ENCODE assay signal across 14 mouse cellular contexts in genomic region chr5:97154688-97155087, GRCm38 (mm10). TPM values are rescaled to one million over a fixed set of nuclear protein-coding genes. Genes with fewer than 3 reads are reported as not detected.
DNase-seq lines count a peak whose midpoint lies in the region; ATAC-seq and TF ChIP-seq lines count a peak whose summit lies in the region.
"Had no signal": no experiment of that assay in that cellular context is flagged by ENCODE, and none has a peak within 500 bp of the region (broad histone marks: within the 10 kb centered on the region; RNA-seq: fewer than 3 reads in every experiment).

No protein-coding gene starts in this region.

- peak; percentile 16 for DNase-seq in embryonic facial prominence, embryonic 14.5 days (ENCODE audit: low spot score)
- no peak for DNase-seq in embryonic facial prominence, embryonic 10.5 days (ENCODE audit: low spot score)
- peak; percentile 55 for DNase-seq in lung, embryonic 14.5 days
- DNase-seq in lung, postnatal 14 days, result no peak
- DNase-seq in adipocyte (ENCODE audit: low spot score), result peak; percentile 11
- DNase-seq in cerebellum, adult 9-11 months, result peak; percentile 36
- no peak for DNase-seq in left cerebral cortex, adult 9 months (ENCODE audit: low spot score in 2 of 2)
- DNase-seq: adrenal gland, postnatal 10 days; layer of hippocampus, adult 9-11 months; right cerebral cortex, postnatal 4 days; thymus, adult 2 months had no signal

- 0 out of 2 replicates have a peak, but pooled peaks cover 4% of the 10 kb centered on the region for H3K9me3 ChIP-seq in embryonic facial prominence, embryonic 14.5 days (ENCODE audit: control insufficient read depth, low read length)
- no peaks in the 10 kb centered on the region for H3K9me3 ChIP-seq in embryonic facial prominence, embryonic 10.5 days
- H3K9me3 ChIP-seq in lung, embryonic 14.5 days (ENCODE audit: low read depth, low read length), result no peaks in the 10 kb centered on the region
- H3K9me3 ChIP-seq in heart, embryonic 12.5 days (replicated peaks), result no peaks in the 10 kb centered on the region
- H3K9me3 ChIP-seq: hindbrain, embryonic 10.5 days; liver, embryonic 12.5 days had no signal

- no peak overlapping the region for H3K4me2 ChIP-seq in embryonic facial prominence, embryonic 14.5 days (ENCODE audit: low read depth, low read length)
- no peak overlapping the region for H3K4me2 ChIP-seq in lung, embryonic 14.5 days
- no peak overlapping the region for H3K4me2 ChIP-seq in heart, embryonic 12.5 days
- H3K4me2 ChIP-seq: liver, embryonic 12.5 days had no signal

- no peak overlapping the region for H3K9ac ChIP-seq in embryonic facial prominence, embryonic 14.5 days (ENCODE audit: low read depth, low read length)
- H3K9ac ChIP-seq in lung, embryonic 14.5 days, result no peak overlapping the region
- no peak overlapping the region for H3K9ac ChIP-seq in heart, embryonic 12.5 days
- H3K9ac ChIP-seq: liver, embryonic 12.5 days had no signal

- TF ChIP-seq CTCF in lung, embryonic 14.5 days (IDR thresholded peaks at IDR 0.05; ENCODE audit: low read depth), result peak; percentile 38

- H3K4me3 ChIP-seq in embryonic facial prominence, embryonic 14.5 days (ENCODE audit: low read depth, low read length), result no peak overlapping the region
- H3K4me3 ChIP-seq in embryonic facial prominence, embryonic 10.5 days, result no peak overlapping the region
- H3K4me3 ChIP-seq in lung, embryonic 14.5 days (ENCODE audit: low read depth, low read length), result no peak overlapping the region
- H3K4me3 ChIP-seq in heart, embryonic 12.5 days, result no peak overlapping the region
- H3K4me3 ChIP-seq: hindbrain, embryonic 10.5 days; liver, embryonic 12.5 days had no signal

- no peaks in the 10 kb centered on the region for H3K36me3 ChIP-seq in embryonic facial prominence, embryonic 14.5 days (ENCODE audit: control insufficient read depth, insufficient read depth, low read length)
- H3K36me3 ChIP-seq in embryonic facial prominence, embryonic 10.5 days (replicated peaks), result no peaks in the 10 kb centered on the region
- no peaks in the 10 kb centered on the region for H3K36me3 ChIP-seq in lung, embryonic 14.5 days (ENCODE audit: insufficient read depth)
- H3K36me3 ChIP-seq in heart, embryonic 12.5 days, result no peaks in the 10 kb centered on the region
- H3K36me3 ChIP-seq: hindbrain, embryonic 10.5 days; liver, embryonic 12.5 days had no signal

- 42% methylated on average over 1 of the region's 1 CpGs for WGBS in embryonic facial prominence, embryonic 14.5 days
- 62% methylated on average over 1 of the region's 1 CpGs for WGBS in embryonic facial prominence, embryonic 10.5 days
- WGBS in lung, embryonic 14.5 days, result 18% methylated on average over 1 of the region's 1 CpGs
- 34% methylated on average over 1 of the region's 1 CpGs for WGBS in heart, embryonic 12.5 days

- no peaks in the 10 kb centered on the region for H3K27me3 ChIP-seq in embryonic facial prominence, embryonic 14.5 days (replicated peaks; ENCODE audit: control insufficient read depth, insufficient read depth, low read length)
- no peaks in the 10 kb centered on the region for H3K27me3 ChIP-seq in embryonic facial prominence, embryonic 10.5 days (replicated peaks; ENCODE audit: low read depth, poor library complexity, severe bottlenecking)
- H3K27me3 ChIP-seq in lung, embryonic 14.5 days (ENCODE audit: insufficient read depth, low read length), result no peaks in the 10 kb centered on the region
- no peaks in the 10 kb centered on the region for H3K27me3 ChIP-seq in heart, embryonic 12.5 days (replicated peaks)
- H3K27me3 ChIP-seq: liver, embryonic 12.5 days had no signal

- ATAC-seq in embryonic facial prominence, embryonic 14.5 days (ENCODE audit: low read depth), result no peak
- ATAC-seq in lung, embryonic 14.5 days (ENCODE audit: insufficient read depth), result no peak
- no peak for ATAC-seq in heart, embryonic 12.5 days (ENCODE audit: insufficient number of reproducible peaks, low FRiP score)
- ATAC-seq: liver, embryonic 12.5 days had no signal

- H3K4me1 ChIP-seq in embryonic facial prominence, embryonic 14.5 days (ENCODE audit: control insufficient read depth, insufficient read depth, low read length), result no peaks in the 10 kb centered on the region
- no peaks in the 10 kb centered on the region for H3K4me1 ChIP-seq in embryonic facial prominence, embryonic 10.5 days
- H3K4me1 ChIP-seq in lung, embryonic 14.5 days (ENCODE audit: insufficient read depth), result no peaks in the 10 kb centered on the region
- no peaks in the 10 kb centered on the region for H3K4me1 ChIP-seq in heart, embryonic 12.5 days (replicated peaks)
- H3K4me1 ChIP-seq: liver, embryonic 12.5 days had no signal

- no peak overlapping the region for H3K27ac ChIP-seq in embryonic facial prominence, embryonic 14.5 days (replicated peaks; ENCODE audit: low read depth, low read length)
- no peak overlapping the region for H3K27ac ChIP-seq in embryonic facial prominence, embryonic 10.5 days (replicated peaks)
- H3K27ac ChIP-seq in lung, embryonic 14.5 days (ENCODE audit: low read depth), result no peak overlapping the region
- H3K27ac ChIP-seq in heart, embryonic 12.5 days (ENCODE audit: poor library complexity, severe bottlenecking), result no peak overlapping the region
- H3K27ac ChIP-seq: hindbrain, embryonic 10.5 days; liver, embryonic 12.5 days had no signal

RNA-seq across cellular contexts. Expression of gene Paqr3, which starts 43.3 kb away (rescaled TPM):
- polyA plus RNA-seq in embryonic facial prominence, embryonic 14.5 days (2014; fragmentation: Nextera tagmentation; extraction: Ambion mirVana), result 3.5 and 3.9 TPM in 2 replicates
- 7.7 and 8.7 TPM in 2 replicates for polyA plus RNA-seq in embryonic facial prominence, embryonic 10.5 days (2016; fragmentation: Nextera tagmentation; extraction: Ambion mirVana)
- 3.4 and 4.6 TPM in 2 replicates for polyA plus RNA-seq in lung, embryonic 14.5 days (2014; fragmentation: Nextera tagmentation; extraction: Ambion mirVana)
- 1.9 and 2.5 TPM in 2 replicates for polyA plus RNA-seq in heart, embryonic 12.5 days (2016; fragmentation: Nextera tagmentation; extraction: Ambion mirVana)

Comparison
In these comparisons a context has a peak if more than half of its experiments do, and no peak if none do; other contexts are left out.
1. DNase-seq: peak in embryonic facial prominence, embryonic 14.5 days (single experiment), lung, embryonic 14.5 days (single experiment), adipocyte (single experiment) and cerebellum, adult 9-11 months (single experiment); none in embryonic facial prominence, embryonic 10.5 days (single experiment), lung, postnatal 14 days (single experiment) and left cerebral cortex, adult 9 months (0 of 2).